Mouse (Mus musculus) limb, embryonic 15.5 days (tissue): ENCODE data around the gene Shc2. TPM values are rescaled to one million over a fixed set of nuclear protein-coding genes. Genes with fewer than 3 reads are reported as not detected.

Experiments used
- ATAC-seq: fragments of 200-750 bp; cut with Nextera tagmentation; 2 replicates; pipeline ENCODE4 v1.8.0; 2017; ENCODE audit warnings: low read depth, moderate TSS enrichment; ENCODE audit not compliant: insufficient number of reproducible peaks, low FRiP score, low TSS enrichment
- H3K27ac ChIP-seq: fragments of 300-500 bp; sonication (generic); 2 replicates; pipeline ENCODE4 v1.5.1; 2015; ENCODE audit warnings: moderate library complexity, mild to moderate bottlenecking, inconsistent platforms
- H3K27me3 ChIP-seq: fragments of 300-500 bp; sonication (generic); 2 replicates; pipeline ENCODE4 v1.6.1; 2015; ENCODE audit warnings: inconsistent platforms
- H3K36me3 ChIP-seq: fragments of 300-500 bp; sonication (generic); 2 replicates; pipeline ENCODE4 v1.6.1; 2015; ENCODE audit warnings: inconsistent platforms
- H3K4me1 ChIP-seq: fragments of 300-500 bp; sonication (generic); 2 replicates; pipeline ENCODE4 v1.6.1; 2015; ENCODE audit warnings: inconsistent platforms
- H3K4me2 ChIP-seq: fragments of 300-500 bp; sonication (generic); 2 replicates; pipeline ENCODE4 v1.6.1; 2015; ENCODE audit warnings: mild to moderate bottlenecking, inconsistent platforms
- H3K4me3 ChIP-seq: fragments of 300-500 bp; sonication (generic); 2 replicates; pipeline ENCODE4 v1.5.1; 2015; ENCODE audit warnings: mild to moderate bottlenecking, inconsistent platforms
- H3K9ac ChIP-seq: fragments of 300-500 bp; sonication (generic); 2 replicates; pipeline ENCODE4 v1.6.1; 2015; ENCODE audit warnings: inconsistent platforms
- H3K9me3 ChIP-seq: fragments of 300-500 bp; sonication (generic); 2 replicates; pipeline ENCODE4 v1.6.1; 2016; ENCODE audit warnings: inconsistent platforms
- WGBS: fragments of 180-500 bp; shearing (Covaris S2); methylation state at CpG from one replicate; pipeline ENCODE4 v1.1.7; 2015; 5-methylcytosine and 5-hydroxymethylcytosine counted together
- polyA plus RNA-seq: library from polyadenylated mRNA; unstranded; fragments of >200 nt; fragmentation: Nextera tagmentation; extraction: Ambion mirVana; gene quantifications from 2 replicates; pipeline ENCODE4 v1.2.1, GENCODE M21; 2015

Shc2 gene
- polyA plus RNA-seq, result 7.8 and 10.1 TPM in 2 replicates

- H3K27me3 ChIP-seq, result peaks cover 35% of the 10 kb centered on the region
- no peaks in the 10 kb centered on the region for H3K36me3 ChIP-seq
- H3K4me3 ChIP-seq, result peak within 1 kb of the TSS; percentile 70
- no peaks in the 10 kb centered on the region for H3K9me3 ChIP-seq
- H3K9ac ChIP-seq, result peak within 1 kb of the TSS; percentile 60
- peak; percentile 69 for ATAC-seq
- WGBS, result under 1% methylated on average over 95 of the region's 116 CpGs
- peaks cover 31% of the 10 kb centered on the region for H3K4me1 ChIP-seq
- H3K4me2 ChIP-seq, result peak within 1 kb of the TSS; percentile 94
- H3K27ac ChIP-seq, result peak within 1 kb of the TSS; percentile 76
Measured at GRCm38 (mm10) chr10:79637128-79638110, at the start of gene Shc2. TSS of gene Shc2 (minus strand) at chr10:79637918.

GRCm38 (mm10) chr10:79687513-79687912 is 49.8 kb upstream of the Shc2 start:
- 96% methylated on average over 6 of the region's 6 CpGs for WGBS
- peaks cover 54% of the 10 kb centered on the region for H3K36me3 ChIP-seq
- no peak overlapping the region for H3K9ac ChIP-seq
- no peak for ATAC-seq
- H3K4me1 ChIP-seq, result peaks cover 20% of the 10 kb centered on the region
- no peak overlapping the region for H3K27ac ChIP-seq
- no peak overlapping the region for H3K4me3 ChIP-seq
- no peaks in the 10 kb centered on the region for H3K9me3 ChIP-seq
- no peak overlapping the region for H3K4me2 ChIP-seq
- H3K27me3 ChIP-seq, result no peaks in the 10 kb centered on the region

GRCm38 (mm10) chr10:79686691-79687090 is 49.0 kb upstream of the Shc2 start:
- peaks cover 54% of the 10 kb centered on the region for H3K36me3 ChIP-seq
- no peak overlapping the region for H3K4me2 ChIP-seq
- no peak overlapping the region for H3K9ac ChIP-seq
- no peaks in the 10 kb centered on the region for H3K27me3 ChIP-seq
- H3K4me3 ChIP-seq, result no peak overlapping the region
- H3K9me3 ChIP-seq, result no peaks in the 10 kb centered on the region
- no peak overlapping the region for H3K27ac ChIP-seq
- ATAC-seq, result no peak
- WGBS, result 95% methylated on average over 1 of the region's 1 CpGs
- peaks cover 20% of the 10 kb centered on the region for H3K4me1 ChIP-seq

GRCm38 (mm10) chr10:79686219-79686618 is 48.5 kb upstream of the Shc2 start:
- H3K36me3 ChIP-seq, result peaks cover 54% of the 10 kb centered on the region
- H3K9me3 ChIP-seq, result no peaks in the 10 kb centered on the region

GRCm38 (mm10) chr10:79684770-79685600 is 47.3 kb upstream of the Shc2 start:
- no peaks in the 10 kb centered on the region for H3K27me3 ChIP-seq
- H3K27ac ChIP-seq, result no peak overlapping the region
- H3K36me3 ChIP-seq, result peaks cover 54% of the 10 kb centered on the region
- 89% methylated on average over 25 of the region's 25 CpGs for WGBS
- no peak overlapping the region for H3K4me2 ChIP-seq
- H3K4me3 ChIP-seq, result no peak overlapping the region
- H3K9ac ChIP-seq, result no peak overlapping the region
- peaks cover 27% of the 10 kb centered on the region for H3K4me1 ChIP-seq
- no peak for ATAC-seq
- H3K9me3 ChIP-seq, result no peaks in the 10 kb centered on the region

More at GRCm38 (mm10) chr10:79686219-79686618, 48.5 kb upstream of the Shc2 start:
- H3K27me3 ChIP-seq, result no peaks in the 10 kb centered on the region
- H3K4me1 ChIP-seq, result peaks cover 22% of the 10 kb centered on the region
- H3K27ac ChIP-seq, result no peak overlapping the region
- H3K9ac ChIP-seq, result no peak overlapping the region
- H3K4me3 ChIP-seq, result no peak overlapping the region
- ATAC-seq, result no peak
- H3K4me2 ChIP-seq, result no peak overlapping the region
- WGBS, result 90% methylated on average over 2 of the region's 2 CpGs

- 85% methylated on average over 6 of the region's 6 CpGs for WGBS
- no peaks in the 10 kb centered on the region for H3K27me3 ChIP-seq
- peak overlapping the region; percentile 84 for H3K4me2 ChIP-seq
- no peaks in the 10 kb centered on the region for H3K9me3 ChIP-seq
- no peak for ATAC-seq
- H3K36me3 ChIP-seq, result peaks cover 50% of the 10 kb centered on the region
- no peak overlapping the region for H3K27ac ChIP-seq
- peaks cover 27% of the 10 kb centered on the region for H3K4me1 ChIP-seq
- peak overlapping the region; percentile 71 for H3K4me3 ChIP-seq
- no peak overlapping the region for H3K9ac ChIP-seq
Measured at GRCm38 (mm10) chr10:79683726-79684640, 46.3 kb upstream of the Shc2 start.

GRCm38 (mm10) chr10:79682916-79683582 is 45.3 kb upstream of the Shc2 start:
- Histone ChIP-seq H3K27me3 (no peaks in the 10 kb centered on the region), H3K36me3 (peaks cover 41% of the 10 kb centered on the region), H3K27ac (peak overlapping the region; percentile 87), H3K9ac (peak overlapping the region; percentile 75), H3K4me1 (peaks cover 27% of the 10 kb centered on the region), H3K4me2 (peak overlapping the region; percentile 84), H3K9me3 (no peaks in the 10 kb centered on the region), H3K4me3 (peak overlapping the region; percentile 71)
- WGBS, result 1% methylated on average over 10 of the region's 10 CpGs
- no peak for ATAC-seq

GRCm38 (mm10) chr10:79682551-79682915 is 44.8 kb upstream of the Shc2 start:
- ATAC-seq, result no peak

GRCm38 (mm10) chr10:79681591-79682245 is 44.0 kb upstream of the Shc2 start, which contains the start of gene Cdc34:
TSS of gene Cdc34 (plus strand) at chr10:79682195.
- H3K4me2 ChIP-seq, result peak within 1 kb of the TSS; percentile 84
- H3K9ac ChIP-seq, result peak within 1 kb of the TSS; percentile 75
- no peaks in the 10 kb centered on the region for H3K27me3 ChIP-seq
- peak within 1 kb of the TSS; percentile 71 for H3K4me3 ChIP-seq
- H3K9me3 ChIP-seq, result no peaks in the 10 kb centered on the region
- H3K4me1 ChIP-seq, result peaks cover 27% of the 10 kb centered on the region
- peak within 1 kb of the TSS; percentile 87 for H3K27ac ChIP-seq
- WGBS, result under 1% methylated on average over 82 of the region's 84 CpGs
- peaks cover 28% of the 10 kb centered on the region for H3K36me3 ChIP-seq
- ATAC-seq, result peak; percentile 95

More at GRCm38 (mm10) chr10:79682551-79682915, 44.8 kb upstream of the Shc2 start:
- H3K27ac ChIP-seq, result peak overlapping the region; percentile 87
- peak overlapping the region; percentile 71 for H3K4me3 ChIP-seq
- H3K9ac ChIP-seq, result peak overlapping the region; percentile 75
- H3K4me2 ChIP-seq, result peak overlapping the region; percentile 84
- H3K9me3 ChIP-seq, result no peaks in the 10 kb centered on the region
- H3K27me3 ChIP-seq, result no peaks in the 10 kb centered on the region
- H3K36me3 ChIP-seq, result peaks cover 36% of the 10 kb centered on the region
- under 1% methylated on average over 10 of the region's 10 CpGs for WGBS
- peaks cover 27% of the 10 kb centered on the region for H3K4me1 ChIP-seq
